Mouse (Mus musculus) olfactory bulb, adult 2 months (tissue): ENCODE data around the gene Tspan9. TPM values are rescaled to one million over a fixed set of nuclear protein-coding genes. Genes with fewer than 3 reads are reported as not detected.

ENCODE experiments used
- H3K27ac ChIP-seq: fragments of 200-500 bp; 2 replicates; pipeline ENCODE4 v1.5.1; 2012; ENCODE audit warnings: low read depth, low read length; ENCODE audit not compliant: insufficient read depth
- H3K4me1 ChIP-seq: fragments of 200-500 bp; 2 replicates; pipeline ENCODE4 v1.6.1; 2012; ENCODE audit warnings: low read length; ENCODE audit not compliant: control insufficient read depth, insufficient read depth
- H3K4me3 ChIP-seq: fragments of 200-500 bp; 2 replicates; pipeline ENCODE4 v1.5.1; 2012; ENCODE audit warnings: mild to moderate bottlenecking, low read depth, low read length, moderate library complexity; ENCODE audit not compliant: insufficient read depth
- CTCF ChIP-seq: fragments of 200-500 bp; IDR thresholded peaks from 2 replicates; pipeline ENCODE4 v1.5.1; 2012; ENCODE audit warnings: low read depth, mild to moderate bottlenecking, low read length, moderate library complexity; ENCODE audit not compliant: insufficient read depth
- POLR2A ChIP-seq: fragments of 200-500 bp; IDR thresholded peaks from 2 replicates; pipeline ENCODE4 v1.6.1; 2012; ENCODE audit warnings: mild to moderate bottlenecking, low read depth, low read length, moderate library complexity; ENCODE audit not compliant: insufficient read depth
- WGBS: fragments of 180-500 bp; shearing (Covaris S2); methylation state at CpG from one replicate; pipeline ENCODE4 v1.1.7; 2018; 5-methylcytosine and 5-hydroxymethylcytosine counted together
- polyA plus RNA-seq: library from polyadenylated mRNA; stranded (reverse); fragments of >200 nt; gene quantifications from 2 replicates; pipeline ENCODE4 v1.2.4, GENCODE M21; 2012; ENCODE audit warnings: low replicate concordance; ENCODE audit not compliant: missing spikeins, insufficient read depth, insufficient read length

Gene Tspan9
- polyA plus RNA-seq, 1 experiment: not detected

DNA sequence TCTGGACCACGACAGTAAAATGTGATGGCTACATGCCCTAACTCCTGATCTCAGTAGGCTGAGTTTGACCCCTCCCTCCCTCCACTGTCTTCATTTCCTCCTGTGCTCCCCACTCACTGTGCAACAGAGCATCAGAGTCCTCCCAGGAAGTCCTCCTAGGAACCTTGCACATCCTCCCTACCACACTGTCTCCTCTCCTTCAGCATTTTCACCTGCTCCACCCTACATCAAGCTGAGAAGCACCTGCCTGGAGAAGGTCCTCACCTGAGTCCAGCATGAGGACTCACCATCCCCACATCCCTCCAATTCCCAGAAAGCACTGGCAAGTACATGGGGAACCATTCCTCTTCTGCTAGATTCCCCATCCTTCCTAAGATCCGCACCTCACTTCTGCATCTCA, 111.8 kb downstream of the Tspan9 start:
- 85% methylated on average over 2 of the region's 2 CpGs for WGBS
- TF ChIP-seq POLR2A (no peak), CTCF (no peak)
- Histone ChIP-seq H3K4me1 (peaks cover 44% of the 10 kb centered on the region), H3K27ac (no peak overlapping the region), H3K4me3 (no peak overlapping the region)

DNA sequence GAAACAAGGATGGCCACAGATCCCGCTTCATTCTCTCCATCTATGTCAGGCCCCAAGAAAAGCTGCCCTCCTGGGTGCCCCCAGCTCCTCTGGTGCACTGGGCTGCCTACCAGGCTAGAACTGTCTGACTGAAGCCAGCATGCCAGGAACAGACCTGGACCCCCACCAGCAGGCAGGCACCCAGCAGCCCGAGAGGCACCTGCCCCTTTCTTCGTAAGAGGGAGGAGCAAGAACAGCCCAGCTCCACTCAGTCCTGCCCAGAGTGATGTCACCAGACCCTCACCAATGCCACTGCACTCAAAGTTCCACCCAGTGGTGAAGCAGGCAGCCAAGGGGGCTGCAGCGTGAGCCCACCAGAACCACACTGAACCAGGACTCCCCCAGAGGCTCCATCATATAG, 112.3 kb downstream of the Tspan9 start:
- H3K4me3 ChIP-seq: no peak overlapping the region
- peaks cover 43% of the 10 kb centered on the region for H3K4me1 ChIP-seq
- WGBS: 54% methylated on average over 4 of the region's 4 CpGs
- no peak for TF ChIP-seq POLR2A
- no peak for TF ChIP-seq CTCF
- no peak overlapping the region for H3K27ac ChIP-seq

- 63% methylated on average over 6 of the region's 6 CpGs for WGBS
- H3K4me1 ChIP-seq: peaks cover 36% of the 10 kb centered on the region
Observed at GRCm38 (mm10) chr6:128030475-128030874, 112.9 kb downstream of the Tspan9 start.

DNA sequence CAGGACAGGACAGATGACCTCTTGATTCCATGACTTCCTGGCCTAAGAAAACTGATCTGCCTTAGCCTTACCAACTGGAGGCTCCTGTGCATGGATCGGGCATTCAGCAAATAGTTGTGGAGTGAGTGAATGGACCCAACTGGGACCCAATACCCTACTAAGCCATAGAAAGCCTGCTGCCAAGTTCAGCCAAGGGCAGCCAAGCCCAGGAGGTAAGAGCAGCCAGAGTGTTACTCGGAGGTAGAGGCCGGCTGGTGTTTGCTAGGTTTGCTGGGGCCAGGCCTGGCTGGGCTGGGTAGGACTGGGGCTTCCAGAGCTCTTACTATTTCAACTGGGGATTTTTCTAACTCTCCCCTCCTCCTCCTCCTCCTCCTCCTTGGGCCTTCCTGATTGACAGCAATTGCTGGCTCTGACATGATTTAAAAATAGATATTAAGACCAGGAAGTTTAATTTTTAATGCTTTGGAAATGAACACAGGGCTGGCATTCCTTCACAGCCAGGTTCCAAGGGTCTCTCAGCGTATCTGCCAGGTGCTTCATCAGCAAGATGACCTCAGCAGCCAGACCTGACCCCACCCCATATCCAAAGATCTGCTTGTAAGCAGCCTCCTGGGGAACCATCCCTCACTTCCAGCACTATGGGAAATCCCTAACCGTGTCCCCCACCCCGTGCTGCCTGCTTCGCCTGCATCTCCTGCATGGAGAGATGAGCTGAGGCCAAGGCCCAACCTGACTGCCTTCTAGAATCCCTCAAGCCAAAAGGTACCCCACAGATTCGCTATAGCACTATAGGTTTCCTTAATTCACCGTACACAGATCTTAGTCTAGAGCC, 113.7 kb downstream of the Tspan9 start:
- Histone ChIP-seq H3K4me3 (no peak overlapping the region), H3K4me1 (peaks cover 29% of the 10 kb centered on the region), H3K27ac (no peak overlapping the region)
- TF ChIP-seq CTCF: no peak
- TF ChIP-seq POLR2A: no peak
- WGBS: 86% methylated on average over 9 of the region's 9 CpGs

More at GRCm38 (mm10) chr6:128030475-128030874, 112.9 kb downstream of the Tspan9 start:
- TF ChIP-seq POLR2A (no peak), CTCF (no peak)
- no peak overlapping the region for H3K4me3 ChIP-seq
- H3K27ac ChIP-seq: no peak overlapping the region

DNA sequence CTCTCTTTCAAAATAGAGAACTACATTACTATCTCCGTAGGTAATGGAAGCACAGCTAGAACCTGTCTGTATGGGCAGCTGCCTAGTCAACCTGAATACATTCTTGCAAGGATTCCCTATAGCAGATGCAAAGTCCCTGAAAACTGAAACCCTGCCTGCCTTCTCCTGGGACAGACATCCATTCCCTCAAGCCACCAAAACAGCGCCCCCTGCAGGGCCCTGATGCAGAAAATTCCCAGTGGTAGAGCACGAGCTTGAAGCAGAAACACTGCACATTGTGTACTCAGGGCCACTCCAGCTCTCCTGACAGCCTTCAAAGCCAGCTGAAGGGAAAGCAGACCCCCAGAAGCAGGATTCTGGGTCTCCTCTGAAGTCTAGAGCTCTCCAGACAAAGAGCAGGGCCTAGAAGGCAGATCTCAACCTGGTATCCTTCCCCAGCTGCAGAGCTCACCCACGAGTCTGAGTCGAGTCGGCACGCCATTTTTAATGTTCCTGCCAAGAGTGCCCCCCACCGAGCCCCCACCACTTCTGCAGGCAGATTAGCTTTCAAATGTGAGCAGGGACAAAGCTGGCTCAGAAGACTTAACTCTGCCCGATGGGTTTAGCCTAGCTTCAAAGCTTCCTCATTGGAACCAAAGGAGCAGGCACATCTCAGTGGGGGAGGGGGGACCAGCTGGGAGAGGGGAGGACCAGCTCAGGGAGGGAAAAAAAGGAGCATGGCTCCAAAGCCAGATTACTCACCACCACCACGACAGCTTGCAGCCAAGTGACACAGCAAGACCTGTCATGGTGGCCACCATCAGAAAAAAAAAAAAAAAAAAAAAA, 115.1 kb downstream of the Tspan9 start:
- peaks cover 25% of the 10 kb centered on the region for H3K4me1 ChIP-seq
- 32% methylated on average over 10 of the region's 10 CpGs for WGBS
- TF ChIP-seq CTCF: peak; percentile 31; the same call in 1 of the 2 replicates
- no peak for TF ChIP-seq POLR2A
- no peak overlapping the region for H3K4me3 ChIP-seq
- H3K27ac ChIP-seq: no peak overlapping the region

- peaks cover 33% of the 10 kb centered on the region for H3K4me1 ChIP-seq
- 96% methylated on average over 8 of the region's 8 CpGs for WGBS
- H3K27ac ChIP-seq: no peak overlapping the region
- H3K4me3 ChIP-seq: no peak overlapping the region
- TF ChIP-seq CTCF (no peak), POLR2A (no peak)
Observed at GRCm38 (mm10) chr6:128025997-128026396, 117.4 kb downstream of the Tspan9 start.

- no peak overlapping the region for H3K27ac ChIP-seq
- H3K4me1 ChIP-seq: peaks cover 35% of the 10 kb centered on the region
- WGBS: 92% methylated on average over 13 of the region's 13 CpGs
- no peak for TF ChIP-seq POLR2A
- no peak for TF ChIP-seq CTCF
- H3K4me3 ChIP-seq: no peak overlapping the region
Observed at GRCm38 (mm10) chr6:128025581-128025980, 117.8 kb downstream of the Tspan9 start.

DNA sequence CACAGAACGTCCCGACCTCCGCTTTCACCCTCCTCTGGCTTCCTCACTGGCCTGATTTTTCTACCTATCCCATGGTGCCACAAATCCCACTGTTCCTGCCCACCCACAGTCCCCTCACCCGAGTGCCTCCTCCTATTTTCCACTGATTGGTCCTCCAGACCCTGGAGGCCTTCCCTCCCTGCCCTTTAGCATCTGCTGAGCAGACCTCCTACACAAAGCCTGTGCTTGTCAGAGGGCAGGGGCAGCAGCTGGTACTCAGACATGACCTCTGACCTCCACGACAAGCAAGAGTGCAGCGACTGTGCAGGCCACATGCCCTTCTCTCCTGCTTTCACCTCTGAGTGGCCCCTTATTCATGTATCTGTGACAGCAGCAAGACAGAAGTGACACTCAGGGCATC, 121.2 kb downstream of the Tspan9 start:
- 78% methylated on average over 6 of the region's 6 CpGs for WGBS
- H3K4me1 ChIP-seq: peaks cover 38% of the 10 kb centered on the region
- no peak overlapping the region for H3K27ac ChIP-seq

GRCm38 (mm10) chr6:128021931-128022202, 121.5 kb downstream of the Tspan9 start:
- TF ChIP-seq CTCF (no peak), POLR2A (no peak)
- WGBS: 79% methylated on average over 5 of the region's 5 CpGs
- H3K4me1 ChIP-seq: peaks cover 38% of the 10 kb centered on the region
- no peak overlapping the region for H3K4me3 ChIP-seq
- no peak overlapping the region for H3K27ac ChIP-seq

More for the DNA sequence above, 121.2 kb downstream of the Tspan9 start:
- no peak overlapping the region for H3K4me3 ChIP-seq
- no peak for TF ChIP-seq POLR2A
- no peak for TF ChIP-seq CTCF
